Mouse (Mus musculus) stomach, embryonic 15.5 days (tissue): ENCODE data around the gene Eps15l1. TPM values are rescaled to one million over a fixed set of nuclear protein-coding genes. Genes with fewer than 3 reads are reported as not detected.

Source experiments
- ATAC-seq: fragments of 200-750 bp; cut with Nextera tagmentation; 2 replicates; pipeline ENCODE4 v1.8.0; 2017; ENCODE audit warnings: low read depth, moderate number of reproducible peaks, moderate TSS enrichment; ENCODE audit not compliant: insufficient read depth, low FRiP score
- H3K27ac ChIP-seq: fragments of 300-500 bp; sonication (generic); 2 replicates; pipeline ENCODE4 v1.5.1; 2015; ENCODE audit warnings: mild to moderate bottlenecking, inconsistent platforms
- H3K27me3 ChIP-seq: fragments of 300-500 bp; sonication (generic); replicated peaks from 2 replicates; pipeline ENCODE4 v1.6.1; 2015; ENCODE audit warnings: inconsistent platforms
- H3K36me3 ChIP-seq: fragments of 300-500 bp; sonication (generic); 2 replicates; pipeline ENCODE4 v1.6.1; 2015; ENCODE audit warnings: inconsistent platforms
- H3K4me1 ChIP-seq: fragments of 300-500 bp; sonication (generic); 2 replicates; pipeline ENCODE4 v1.6.1; 2015; ENCODE audit warnings: inconsistent platforms
- H3K4me2 ChIP-seq: fragments of 300-500 bp; sonication (generic); 2 replicates; pipeline ENCODE4 v1.6.1; 2015; ENCODE audit warnings: mild to moderate bottlenecking, inconsistent platforms
- H3K4me3 ChIP-seq: fragments of 300-500 bp; sonication (generic); replicated peaks from 2 replicates; pipeline ENCODE4 v1.5.1; 2015; ENCODE audit warnings: inconsistent platforms
- H3K9ac ChIP-seq: fragments of 300-500 bp; sonication (generic); 2 replicates; pipeline ENCODE4 v1.6.1; 2015; ENCODE audit warnings: inconsistent platforms
- H3K9me3 ChIP-seq: fragments of 300-500 bp; sonication (generic); 2 replicates; pipeline ENCODE4 v1.6.1; 2016; ENCODE audit warnings: inconsistent platforms
- WGBS: fragments of 180-500 bp; shearing (Covaris S2); methylation state at CpG from one replicate; pipeline ENCODE4 v1.1.7; 2015; 5-methylcytosine and 5-hydroxymethylcytosine counted together
- polyA plus RNA-seq: library from polyadenylated mRNA; unstranded; fragments of >200 nt; fragmentation: Nextera tagmentation; extraction: Ambion mirVana; gene quantifications from 2 replicates; pipeline ENCODE4 v1.2.1, GENCODE M21; 2015

Eps15l1 gene
- polyA plus RNA-seq, 1 experiment from 2014 or later: 45.1 TPM

GRCm38 (mm10) chr8:72348114-72348513 lies 73.1 kb downstream of the Eps15l1 start:
- Histone ChIP-seq H3K27ac (no peak overlapping the region), H3K9ac (no peak overlapping the region), H3K36me3 (0 out of 2 replicates have a peak, but pooled peaks cover 12% of the 10 kb centered on the region), H3K4me1 (no peaks in the 10 kb centered on the region), H3K9me3 (no peaks in the 10 kb centered on the region), H3K4me2 (no peak overlapping the region), H3K4me3 (no peak overlapping the region), H3K27me3 (no peaks in the 10 kb centered on the region)
- no peak for ATAC-seq
- 91% methylated on average over 2 of the region's 2 CpGs for WGBS

- Histone ChIP-seq H3K27ac (no peak overlapping the region), H3K4me2 (no peak overlapping the region), H3K27me3 (no peaks in the 10 kb centered on the region), H3K36me3 (0 out of 2 replicates have a peak, but pooled peaks cover 13% of the 10 kb centered on the region), H3K9ac (no peak overlapping the region), H3K4me3 (no peak overlapping the region), H3K4me1 (no peaks in the 10 kb centered on the region), H3K9me3 (no peaks in the 10 kb centered on the region)
- WGBS: 71% methylated on average over 1 of the region's 1 CpGs
- ATAC-seq: no peak
Measured at GRCm38 (mm10) chr8:72347553-72347952, 73.7 kb downstream of the Eps15l1 start.

GRCm38 (mm10) chr8:72343725-72344124 lies 77.5 kb downstream of the Eps15l1 start:
- no peak overlapping the region for H3K9ac ChIP-seq
- no peaks in the 10 kb centered on the region for H3K9me3 ChIP-seq
- H3K27ac ChIP-seq: no peak overlapping the region
- H3K27me3 ChIP-seq: no peaks in the 10 kb centered on the region
- WGBS: 64% methylated on average over 4 of the region's 4 CpGs
- no peak for ATAC-seq
- peaks cover 41% of the 10 kb centered on the region for H3K36me3 ChIP-seq
- no peaks in the 10 kb centered on the region for H3K4me1 ChIP-seq
- no peak overlapping the region for H3K4me2 ChIP-seq
- H3K4me3 ChIP-seq: no peak overlapping the region

- Histone ChIP-seq H3K36me3 (peaks cover 44% of the 10 kb centered on the region), H3K4me1 (no peaks in the 10 kb centered on the region), H3K4me3 (no peak overlapping the region), H3K4me2 (no peak overlapping the region), H3K9ac (no peak overlapping the region), H3K27me3 (no peaks in the 10 kb centered on the region), H3K27ac (no peak overlapping the region), H3K9me3 (no peaks in the 10 kb centered on the region)
- ATAC-seq: no peak
- WGBS: 90% methylated on average over 5 of the region's 5 CpGs
Measured at GRCm38 (mm10) chr8:72342556-72343300, 78.5 kb downstream of the Eps15l1 start.

- Histone ChIP-seq H3K27ac (no peak overlapping the region), H3K4me2 (no peak overlapping the region), H3K4me3 (no peak overlapping the region), H3K9me3 (no peaks in the 10 kb centered on the region), H3K27me3 (no peaks in the 10 kb centered on the region), H3K36me3 (peaks cover 46% of the 10 kb centered on the region), H3K9ac (no peak overlapping the region), H3K4me1 (no peaks in the 10 kb centered on the region)
- no peak for ATAC-seq
Measured at GRCm38 (mm10) chr8:72337034-72337433, 84.2 kb downstream of the Eps15l1 start.

GRCm38 (mm10) chr8:72336273-72336672 lies 85.0 kb downstream of the Eps15l1 start:
- ATAC-seq: no peak
- H3K9me3 ChIP-seq: no peaks in the 10 kb centered on the region
- no peak overlapping the region for H3K9ac ChIP-seq
- WGBS: 58% methylated on average over 2 of the region's 2 CpGs
- no peaks in the 10 kb centered on the region for H3K4me1 ChIP-seq
- no peaks in the 10 kb centered on the region for H3K27me3 ChIP-seq
- H3K4me3 ChIP-seq: no peak overlapping the region
- H3K27ac ChIP-seq: no peak overlapping the region
- H3K4me2 ChIP-seq: no peak overlapping the region
- peaks cover 39% of the 10 kb centered on the region for H3K36me3 ChIP-seq

GRCm38 (mm10) chr8:72334144-72334641 lies 87.1 kb downstream of the Eps15l1 start:
- H3K27me3 ChIP-seq: no peaks in the 10 kb centered on the region
- peaks cover 19% of the 10 kb centered on the region; the same call in 1 of the 2 replicates for H3K36me3 ChIP-seq
- H3K9me3 ChIP-seq: no peaks in the 10 kb centered on the region
- no peaks in the 10 kb centered on the region for H3K4me1 ChIP-seq
- no peak overlapping the region for H3K4me2 ChIP-seq
- ATAC-seq: no peak
- no peak overlapping the region for H3K27ac ChIP-seq
- H3K4me3 ChIP-seq: no peak overlapping the region
- H3K9ac ChIP-seq: no peak overlapping the region
- WGBS: 78% methylated on average over 4 of the region's 4 CpGs

- ATAC-seq: no peak
- peaks cover 15% of the 10 kb centered on the region; the same call in 1 of the 2 replicates for H3K36me3 ChIP-seq
- no peak overlapping the region for H3K4me3 ChIP-seq
- no peak overlapping the region for H3K27ac ChIP-seq
- no peak overlapping the region for H3K9ac ChIP-seq
- H3K4me2 ChIP-seq: no peak overlapping the region
- H3K9me3 ChIP-seq: no peaks in the 10 kb centered on the region
- H3K4me1 ChIP-seq: no peaks in the 10 kb centered on the region
- 49% methylated on average over 3 of the region's 3 CpGs for WGBS
- H3K27me3 ChIP-seq: no peaks in the 10 kb centered on the region
Measured at GRCm38 (mm10) chr8:72333429-72334143, 87.7 kb downstream of the Eps15l1 start.

- H3K4me3 ChIP-seq: no peak overlapping the region
- H3K4me1 ChIP-seq: no peaks in the 10 kb centered on the region
- no peak for ATAC-seq
- H3K4me2 ChIP-seq: no peak overlapping the region
- WGBS: 87% methylated on average over 4 of the region's 4 CpGs
- H3K9me3 ChIP-seq: no peaks in the 10 kb centered on the region
- no peaks in the 10 kb centered on the region for H3K27me3 ChIP-seq
- H3K9ac ChIP-seq: no peak overlapping the region
- no peak overlapping the region for H3K27ac ChIP-seq
- 0 out of 2 replicates have a peak, but pooled peaks cover 4% of the 10 kb centered on the region for H3K36me3 ChIP-seq
Measured at GRCm38 (mm10) chr8:72331631-72332030, 89.6 kb downstream of the Eps15l1 start.

- Histone ChIP-seq H3K9ac (no peak overlapping the region), H3K4me2 (no peak overlapping the region), H3K4me3 (no peak overlapping the region), H3K4me1 (no peaks in the 10 kb centered on the region), H3K27me3 (no peaks in the 10 kb centered on the region), H3K36me3 (0 out of 2 replicates have a peak, but pooled peaks cover 4% of the 10 kb centered on the region), H3K9me3 (no peaks in the 10 kb centered on the region), H3K27ac (no peak overlapping the region)
- no peak for ATAC-seq
- 82% methylated on average over 6 of the region's 6 CpGs for WGBS
Measured at GRCm38 (mm10) chr8:72330806-72331516, 90.3 kb downstream of the Eps15l1 start.

- Histone ChIP-seq H3K36me3 (no peaks in the 10 kb centered on the region), H3K9me3 (no peaks in the 10 kb centered on the region), H3K4me2 (no peak overlapping the region), H3K4me3 (no peak overlapping the region), H3K4me1 (no peaks in the 10 kb centered on the region), H3K9ac (no peak overlapping the region), H3K27ac (no peak overlapping the region), H3K27me3 (no peaks in the 10 kb centered on the region)
- ATAC-seq: no peak
- 92% methylated on average over 3 of the region's 3 CpGs for WGBS
Measured at GRCm38 (mm10) chr8:72329116-72329515, 92.1 kb downstream of the Eps15l1 start.

GRCm38 (mm10) chr8:72324708-72325107 lies 96.6 kb downstream of the Eps15l1 start:
- Histone ChIP-seq H3K9ac (no peak overlapping the region), H3K27me3 (peaks cover 19% of the 10 kb centered on the region), H3K9me3 (no peaks in the 10 kb centered on the region), H3K4me3 (no peak overlapping the region), H3K36me3 (no peaks in the 10 kb centered on the region), H3K27ac (no peak overlapping the region), H3K4me1 (peaks cover 10% of the 10 kb centered on the region), H3K4me2 (no peak overlapping the region)
- ATAC-seq: no peak
- 71% methylated on average over 2 of the region's 2 CpGs for WGBS
